Comparison of ENCODE assay signal across 26 mouse cellular contexts in the genomic region with DNA sequence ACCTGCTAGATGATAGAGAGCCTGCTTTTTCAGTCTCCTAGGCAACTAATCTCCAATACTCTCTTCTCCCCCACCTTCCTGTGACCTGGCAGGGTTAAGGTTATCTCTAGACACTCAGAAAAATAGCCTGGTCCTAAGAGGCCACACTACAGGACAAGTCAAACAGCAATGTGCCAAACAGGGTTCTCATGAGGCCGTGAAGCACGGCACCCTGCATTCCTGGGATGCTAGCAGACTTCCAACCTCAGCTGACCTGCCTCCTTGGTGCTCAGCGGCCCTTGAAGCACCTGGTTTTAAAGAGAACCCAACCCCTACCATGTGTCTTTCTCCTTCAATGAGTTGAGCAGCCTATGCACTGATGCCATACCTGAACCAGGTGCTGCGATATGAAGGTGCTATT. TPM values are rescaled to one million over a fixed set of nuclear protein-coding genes. Genes with fewer than 3 reads are reported as not detected.
DNase-seq lines count a peak whose midpoint lies in the region; ATAC-seq and TF ChIP-seq lines count a peak whose summit lies in the region.
"Had no signal": no experiment of that assay in that cellular context is flagged by ENCODE, and none has a peak within 500 bp of the region (broad histone marks: within the 10 kb centered on the region; RNA-seq: fewer than 3 reads in every experiment).

No protein-coding gene starts in this region.

- DNase-seq in kidney, adult 11 months, result peak; percentile 64
- no peak for DNase-seq in kidney, adult 18-20 months
- peak; percentile 61 for DNase-seq in kidney, postnatal 14 days
- DNase-seq in lung, postnatal 0 days (ENCODE audit: low spot score), result peak; percentile 77
- DNase-seq in cerebellum, adult 11-12 months, result no peak
- no peak for DNase-seq in left cerebral cortex, postnatal 10 days (ENCODE audit: extremely low spot score in 1 of 2, low spot score in 2 of 2)
- DNase-seq: cerebellum, adult 9-10 months; heart, adult 2 months; layer of hippocampus, adult 9-11 months had no signal

- peak; percentile 79 for TF ChIP-seq EP300 in lung, postnatal 0 days (IDR thresholded peaks at IDR 0.05)

- no peaks in the 10 kb centered on the region for H3K36me3 ChIP-seq in lung, postnatal 0 days (ENCODE audit: insufficient read depth, low read length)
- H3K36me3 ChIP-seq in intestine, embryonic 16.5 days (ENCODE audit: control insufficient read depth, insufficient read depth, low read length), result no peaks in the 10 kb centered on the region
- H3K36me3 ChIP-seq: heart, embryonic 15.5 days; midbrain, embryonic 12.5 days; neural tube, embryonic 12.5 days had no signal

- H3K9me3 ChIP-seq in lung, postnatal 0 days (ENCODE audit: low read length), result no peaks in the 10 kb centered on the region
- no peaks in the 10 kb centered on the region for H3K9me3 ChIP-seq in intestine, embryonic 16.5 days (ENCODE audit: control insufficient read depth, low read length)
- H3K9me3 ChIP-seq: forebrain, embryonic 13.5 days; heart, embryonic 15.5 days; midbrain, embryonic 12.5 days; neural tube, embryonic 12.5 days had no signal

- no peak overlapping the region for H3K4me3 ChIP-seq in lung, postnatal 0 days (ENCODE audit: low read depth, low read length)
- H3K4me3 ChIP-seq in intestine, embryonic 16.5 days (ENCODE audit: low read length), result no peak overlapping the region
- H3K4me3 ChIP-seq: forebrain, embryonic 13.5 days; heart, adult 2 months; heart, embryonic 15.5 days; midbrain, embryonic 12.5 days; neural tube, embryonic 12.5 days had no signal

- H3K27ac ChIP-seq in lung, postnatal 0 days (ENCODE audit: low read length), result no peak overlapping the region
- H3K27ac ChIP-seq in intestine, embryonic 16.5 days (ENCODE audit: low read length), result no peak overlapping the region
- H3K27ac ChIP-seq: forebrain, embryonic 13.5 days; heart, adult 2 months; heart, embryonic 15.5 days; hindbrain, postnatal 0 days; kidney, postnatal 0 days; liver, embryonic 14.5 days; midbrain, embryonic 12.5 days; neural tube, embryonic 12.5 days; stomach, postnatal 0 days had no signal

- H3K4me2 ChIP-seq in lung, postnatal 0 days (replicated peaks; ENCODE audit: low read depth, low read length), result no peak overlapping the region
- no peak overlapping the region for H3K4me2 ChIP-seq in intestine, embryonic 16.5 days (ENCODE audit: low read depth, low read length)
- H3K4me2 ChIP-seq: forebrain, embryonic 13.5 days; heart, embryonic 15.5 days; midbrain, embryonic 12.5 days; neural tube, embryonic 12.5 days had no signal

- intact Hi-C loops in left cerebral cortex, postnatal 10 days (cut with DNase I), result loop anchor here (5.0 kb wide), 2 partner anchors 159 to 174 kb away; no protein-coding TSS in a partner anchor

- ATAC-seq in lung, postnatal 0 days, result peak; percentile 86
- no peak for ATAC-seq in intestine, embryonic 16.5 days
- ATAC-seq: forebrain, embryonic 13.5 days; hindbrain, postnatal 0 days had no signal

- no peaks in the 10 kb centered on the region for H3K27me3 ChIP-seq in lung, postnatal 0 days (replicated peaks; ENCODE audit: insufficient read depth, low read length)
- H3K27me3 ChIP-seq in intestine, embryonic 16.5 days (replicated peaks; ENCODE audit: control insufficient read depth, insufficient read depth, low read length), result no peaks in the 10 kb centered on the region
- H3K27me3 ChIP-seq: CH12.LX; neural tube, embryonic 12.5 days had no signal

- H3K9ac ChIP-seq in lung, postnatal 0 days (replicated peaks; ENCODE audit: low read depth), result no peak overlapping the region
- H3K9ac ChIP-seq in intestine, embryonic 16.5 days (ENCODE audit: low read depth, low read length), result no peak overlapping the region
- H3K9ac ChIP-seq: forebrain, embryonic 13.5 days; heart, embryonic 15.5 days; liver, embryonic 14.5 days; midbrain, embryonic 12.5 days; neural tube, embryonic 12.5 days had no signal

- TF ChIP-seq CTCF in lung, postnatal 0 days (IDR thresholded peaks at IDR 0.05), result no peak

- 61% methylated on average over 4 of the region's 4 CpGs for WGBS in lung, postnatal 0 days
- WGBS in intestine, embryonic 16.5 days, result 50% methylated on average over 4 of the region's 4 CpGs

- H3K4me1 ChIP-seq in lung, postnatal 0 days (ENCODE audit: insufficient read depth, low read depth, low read length), result peaks cover 10% of the 10 kb centered on the region; the same call in 1 of the 2 replicates
- peaks cover 1% of the 10 kb centered on the region for H3K4me1 ChIP-seq in intestine, embryonic 16.5 days (ENCODE audit: control insufficient read depth, insufficient read depth, low read length)
- H3K4me1 ChIP-seq: forebrain, embryonic 13.5 days had no signal

RNA-seq across cellular contexts. Expression of a gene that starts 22.0 kb away (rescaled TPM):
- polyA plus RNA-seq in lung, postnatal 0 days (2015; fragmentation: Nextera tagmentation; extraction: Ambion mirVana), result 0.18 TPM in 2 replicates
- total RNA-seq in left cerebral cortex, postnatal 10 days (2021), result under 1 TPM in 1 of 2 experiments, not detected in 1; 0.24 TPM
- polyA plus RNA-seq in intestine, embryonic 16.5 days (2015; fragmentation: Nextera tagmentation; extraction: Ambion mirVana), result 0.09 and 0.34 TPM in 2 replicates
- total RNA-seq: CH12.LX; gastrocnemius, adult 8-10 months; heart, adult 2 months; hematopoietic stem cell, adult 5-6 weeks; hindbrain, postnatal 0 days; left cerebral cortex, postnatal 25 days; MEL had no signal
- polyA plus RNA-seq: cortical plate, adult 2 months; forebrain, embryonic 13.5 days; frontal cortex, adult 2 months; heart, adult 2 months; heart, embryonic 15.5 days; liver, embryonic 14.5 days; midbrain, embryonic 12.5 days; neural tube, embryonic 12.5 days; thymus, postnatal 0 days had no signal

Comparison
In these comparisons a context has a peak if more than half of its experiments do, and no peak if none do; other contexts are left out.
1. DNase-seq: peak in kidney, adult 11 months (single experiment), kidney, postnatal 14 days (single experiment) and lung, postnatal 0 days (single experiment); none in kidney, adult 18-20 months (single experiment), cerebellum, adult 11-12 months (single experiment) and left cerebral cortex, postnatal 10 days (0 of 2).